Mouse (Mus musculus) lung, postnatal 36 days (tissue): ENCODE measurements around the gene Crybb1.
A peak's percentile ranks its signal among the peaks of the same experiment; 100 is the strongest.

Experiments used
- DNase-seq: peaks from one replicate; pipeline ENCODE4 v3.0.0; 2022; ENCODE audit warnings: mixed read lengths

Crybb1 gene

DNA sequence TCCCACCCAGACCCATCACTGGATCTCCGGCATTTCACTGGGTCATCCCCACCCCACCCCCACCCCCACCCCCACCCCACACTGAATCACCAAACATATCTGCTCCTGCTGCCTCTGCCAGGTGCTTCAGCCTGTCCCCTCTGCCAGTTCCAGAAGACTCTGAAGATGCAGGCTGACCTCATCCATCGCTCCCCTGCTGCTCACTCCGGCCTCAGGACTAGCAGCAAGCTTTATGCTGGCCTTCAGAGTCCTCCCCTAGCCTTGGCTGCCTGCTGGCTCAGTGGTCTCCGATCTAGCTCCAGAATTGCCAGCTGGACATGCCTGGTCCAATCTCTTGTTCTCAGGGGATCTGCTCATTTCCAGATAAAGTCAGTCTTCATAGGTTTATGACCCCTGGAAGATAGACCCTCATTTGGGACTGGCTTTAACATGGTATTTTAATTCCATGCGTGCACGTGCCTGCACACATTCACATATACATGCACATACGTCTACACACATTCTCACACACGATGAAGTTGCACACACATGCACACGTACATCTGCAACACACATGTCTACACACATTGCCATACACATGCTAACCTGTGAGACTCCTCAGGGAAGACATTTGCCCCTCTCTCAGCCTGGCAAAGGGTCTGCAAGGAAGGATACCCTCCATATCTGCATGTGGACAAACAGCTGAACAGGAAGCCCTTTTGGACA lies 17.6 kb upstream of the Crybb1 start:
- DNase-seq = no peak

DNA sequence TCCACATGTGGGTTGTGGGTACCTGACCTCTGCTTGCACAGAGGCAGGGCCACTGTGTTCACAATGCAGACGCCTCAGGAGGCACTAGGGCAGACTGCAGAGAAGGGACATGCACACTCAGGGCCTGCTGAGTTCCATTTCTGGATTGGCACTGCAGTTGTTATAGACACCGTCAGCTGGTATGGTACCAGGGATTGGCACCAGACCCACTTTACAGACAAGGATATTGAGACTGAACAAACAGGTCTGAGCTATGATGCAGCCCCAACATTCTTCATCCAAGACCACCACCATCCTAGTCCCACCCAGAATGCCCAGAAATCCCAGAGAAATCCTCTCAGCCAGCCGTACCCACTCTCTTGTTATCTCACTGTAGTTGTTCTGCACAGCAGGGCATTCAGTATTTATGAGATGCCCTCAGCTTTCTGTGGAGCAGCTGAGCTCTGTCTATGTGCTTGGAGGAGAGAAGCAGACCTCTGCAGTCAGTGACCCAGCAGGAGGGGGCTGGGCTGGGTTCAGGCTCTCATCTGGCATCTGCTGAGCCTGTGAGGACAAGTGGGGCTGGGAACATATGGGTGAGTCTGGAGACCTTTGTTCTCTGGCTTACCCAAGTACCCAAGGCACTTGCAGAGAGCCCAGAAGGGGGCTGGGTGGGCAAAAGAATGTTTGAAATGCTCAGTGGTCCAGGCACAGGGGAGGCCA lies 16.7 kb upstream of the Crybb1 start:
- DNase-seq = no peak

DNA sequence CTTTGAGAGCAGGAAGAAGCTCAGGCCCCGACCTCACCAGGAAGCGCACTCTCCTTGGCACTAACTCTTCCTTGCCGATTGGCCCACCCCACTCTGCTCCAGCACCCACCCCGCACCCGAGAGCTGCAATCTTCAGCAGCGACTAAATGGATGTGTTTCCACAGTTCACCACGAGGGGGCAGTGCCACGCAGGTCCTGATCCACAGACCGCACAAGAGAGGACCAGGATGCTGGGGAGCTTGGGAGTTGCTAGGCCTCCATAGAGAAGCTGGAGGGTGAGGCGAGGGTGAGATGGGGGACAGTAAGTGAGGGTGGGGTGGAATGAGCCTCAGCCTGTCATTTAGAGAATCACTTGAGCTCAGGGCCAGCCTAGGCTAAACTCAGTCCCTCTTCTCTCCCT lies 14.9 kb upstream of the Crybb1 start:
- DNase-seq = peak; percentile 94

DNA sequence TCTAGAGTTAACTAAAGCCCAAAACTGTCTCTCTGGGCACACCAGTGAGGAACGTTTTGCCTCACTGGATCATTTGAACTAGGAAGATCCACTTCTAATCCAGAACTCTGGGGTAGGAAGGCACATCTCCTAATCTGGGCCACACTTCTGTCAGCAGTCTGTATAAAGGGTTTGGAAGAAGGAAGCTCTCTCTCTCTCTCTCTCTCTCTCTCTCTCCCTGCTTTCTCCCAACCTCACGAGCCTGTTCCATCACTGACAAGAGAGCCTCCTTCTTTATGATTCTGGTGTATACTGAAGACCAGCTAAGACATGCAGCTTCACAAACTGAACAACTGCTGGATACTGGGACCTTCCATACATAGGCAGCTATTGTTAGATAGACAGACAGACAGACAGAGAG lies 13.8 kb upstream of the Crybb1 start:
- no peak for DNase-seq

DNA sequence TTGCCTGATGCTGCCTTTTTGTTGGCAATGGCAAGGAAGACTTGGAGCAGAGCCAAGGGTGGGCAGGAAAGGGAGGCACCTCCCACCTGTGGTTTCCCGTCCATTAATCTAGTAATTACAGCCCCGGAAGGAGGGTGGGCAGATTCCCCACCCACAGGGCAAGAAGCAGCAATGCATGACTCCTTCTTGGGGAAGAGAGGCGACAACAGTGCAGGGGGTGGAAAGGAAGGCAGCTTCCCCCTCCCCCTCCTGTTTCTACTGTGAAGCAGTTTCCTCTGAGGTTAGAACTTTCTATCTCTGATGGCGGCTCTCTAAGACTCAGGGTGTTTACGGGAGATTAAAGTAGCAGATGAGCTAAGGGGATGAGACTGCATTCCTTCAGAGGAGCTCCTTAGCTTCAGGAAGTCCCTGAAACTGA lies 13.2 kb upstream of the Crybb1 start:
- peak; percentile 78 for DNase-seq

DNA sequence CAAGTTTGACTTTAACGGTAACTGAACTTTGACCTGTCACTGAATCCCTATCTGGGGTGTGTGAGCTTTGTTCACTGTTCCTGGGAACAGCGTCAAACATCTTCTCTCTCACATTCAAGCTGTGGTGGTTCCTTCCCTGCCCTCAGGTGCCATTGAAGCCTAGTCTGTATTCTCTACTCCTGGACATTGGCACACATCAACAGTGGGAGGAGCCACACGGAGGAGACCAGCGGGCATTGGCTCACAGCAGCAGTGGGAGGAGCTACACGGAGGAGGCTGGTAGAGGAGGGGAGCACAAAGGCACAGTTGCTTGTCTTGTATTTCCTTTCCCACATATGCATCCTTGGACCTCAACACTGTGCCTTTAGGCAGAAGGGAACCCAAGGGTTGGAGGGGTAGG lies 12.6 kb upstream of the Crybb1 start:
- no peak for DNase-seq

DNA sequence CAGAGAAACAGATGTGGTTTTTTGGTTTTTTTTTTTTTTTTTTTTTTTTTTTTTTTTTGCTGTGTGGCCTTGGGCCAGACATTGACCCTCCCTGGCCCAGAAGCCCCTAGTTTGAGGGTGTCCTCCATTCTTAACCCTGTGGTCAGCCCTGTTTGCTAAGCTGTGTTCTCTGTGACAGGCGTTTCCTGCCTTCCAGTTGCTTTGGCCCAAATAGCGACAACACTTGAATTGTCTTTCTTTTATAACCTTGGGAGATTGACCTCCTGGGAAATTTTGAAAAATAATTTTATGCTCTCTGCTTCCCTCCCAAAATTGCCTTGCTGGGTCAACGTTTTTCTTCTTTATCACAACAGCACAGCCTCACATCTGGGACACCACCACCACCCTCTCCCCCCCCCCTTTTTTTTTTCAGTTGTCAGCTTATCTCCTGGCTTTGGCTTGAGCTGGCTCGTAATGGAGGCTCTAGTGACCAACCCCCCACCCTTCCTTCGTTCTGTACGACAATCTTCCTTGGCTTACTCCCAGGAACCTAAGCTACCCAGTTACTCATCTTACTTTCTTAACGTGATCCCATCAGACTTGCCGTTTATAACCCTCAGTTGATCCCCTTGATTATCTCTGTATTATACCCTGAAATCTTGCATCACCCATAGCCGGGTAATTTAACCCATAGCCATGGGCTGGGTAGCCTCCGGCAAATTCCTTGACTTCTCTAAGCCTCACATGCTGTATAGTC lies 11.9 kb upstream of the Crybb1 start:
- DNase-seq = no peak

DNA sequence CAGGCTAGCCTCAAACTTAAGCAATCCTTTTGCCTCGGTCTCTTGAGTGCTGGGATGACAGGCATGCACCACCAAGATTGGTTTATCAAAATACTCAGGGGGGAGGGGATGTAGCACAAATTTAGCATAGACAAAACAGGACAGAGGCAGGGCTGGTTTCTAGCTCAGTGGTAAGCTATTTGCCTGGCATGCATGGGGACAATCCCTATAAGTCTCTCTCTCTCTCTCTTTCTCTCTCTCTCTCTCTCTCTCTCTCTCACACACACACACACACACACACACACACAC lies 11.4 kb upstream of the Crybb1 start:
- no peak for DNase-seq

DNA sequence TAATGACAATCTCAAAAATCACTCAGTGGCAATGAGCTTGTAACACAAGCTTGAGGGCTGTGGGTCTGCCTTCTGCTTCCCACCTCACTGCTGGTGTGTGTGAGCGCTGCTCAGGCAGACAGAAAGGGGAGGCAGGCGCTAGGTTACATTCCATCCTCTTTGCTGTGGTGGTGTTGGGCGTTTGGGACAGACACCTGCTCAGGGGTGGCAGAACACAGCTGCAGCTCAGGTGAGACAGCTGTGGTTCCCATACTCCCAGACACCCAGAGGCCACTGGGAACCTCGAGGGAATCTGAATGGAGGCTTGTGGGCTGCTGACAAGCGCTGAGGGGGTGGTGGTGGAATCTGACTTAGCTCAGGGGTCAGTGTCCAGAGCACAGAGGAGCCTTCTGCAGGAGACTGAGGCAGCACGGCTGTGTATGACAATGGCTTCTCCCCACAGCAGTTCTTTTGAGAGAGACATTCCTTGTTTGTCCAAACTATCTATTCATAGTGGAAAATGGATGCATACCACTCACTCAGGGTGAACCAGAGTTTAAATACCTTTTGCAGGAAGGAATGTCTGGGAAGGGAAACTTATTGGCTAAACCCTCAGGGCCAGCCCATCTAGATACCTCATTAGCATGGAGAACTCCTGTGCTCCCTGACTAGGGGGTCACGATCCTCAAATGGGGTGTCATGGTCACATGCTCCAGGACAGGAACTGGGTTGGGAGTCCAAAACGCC lies 10.6 kb upstream of the Crybb1 start:
- no peak for DNase-seq

DNA sequence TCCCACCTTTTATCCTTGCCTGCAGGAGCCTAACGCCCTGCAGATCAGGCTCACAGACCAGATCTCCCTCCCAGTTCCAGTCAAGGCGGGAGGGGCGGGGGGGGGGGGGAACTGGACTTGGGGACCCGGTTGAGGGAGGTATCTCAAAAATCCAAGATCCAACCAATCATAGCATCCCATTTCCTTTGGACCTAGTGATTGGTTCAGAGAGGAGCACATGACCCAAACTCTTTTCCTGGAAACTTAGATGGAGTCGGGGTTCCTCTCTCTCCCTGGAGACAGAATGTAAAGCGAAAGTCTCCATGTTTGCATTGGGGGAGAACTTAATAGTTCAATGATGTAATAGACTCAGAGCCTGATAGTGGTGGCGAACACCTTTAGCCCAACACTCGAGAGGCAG lies 8.2 kb upstream of the Crybb1 start:
- no peak for DNase-seq

DNA sequence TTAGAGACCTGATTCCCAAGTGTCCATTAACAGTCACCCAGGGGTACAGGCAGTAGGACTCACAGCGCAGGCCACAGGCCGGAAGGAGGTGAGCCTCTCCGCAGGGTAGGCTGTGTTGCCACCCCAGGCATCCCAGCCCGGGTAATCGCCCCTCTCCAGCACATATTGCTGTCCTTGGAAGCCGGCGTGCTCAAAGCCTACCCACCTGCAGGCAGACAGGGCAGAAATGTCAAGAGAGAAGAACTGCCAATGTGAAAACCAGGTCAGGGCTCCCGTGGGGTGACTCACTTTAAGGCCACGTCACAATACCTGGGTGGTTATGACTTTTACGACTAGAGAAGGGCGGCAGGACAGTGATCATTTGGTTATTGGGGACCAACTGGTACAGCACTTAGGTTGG lies 6.5 kb upstream of the Crybb1 start:
- DNase-seq = no peak

DNA sequence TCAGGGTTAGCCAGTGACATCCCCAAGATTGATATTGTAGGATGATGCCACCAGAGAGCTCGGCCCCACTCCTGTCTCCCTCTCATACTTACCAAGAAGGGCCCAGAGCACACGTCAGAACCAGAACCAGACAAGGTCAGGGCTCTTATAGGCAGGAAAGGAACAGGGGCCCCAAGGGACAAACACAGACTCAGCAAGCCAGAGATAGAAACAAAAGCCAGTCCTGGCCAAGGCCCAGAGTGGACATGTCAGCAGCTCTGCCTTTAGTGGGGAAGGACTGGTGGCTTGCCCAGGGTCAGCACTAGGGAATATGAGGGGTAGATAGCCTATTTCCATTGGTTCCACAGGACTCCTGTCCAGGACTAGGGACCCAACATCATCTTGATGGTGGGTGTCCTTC lies 3.2 kb upstream of the Crybb1 start, which contains the start of gene Cryba4:
Cryba4 (minus strand) TSS at position 119 of the 400 bp plus-strand sequence.
- no peak for DNase-seq

DNA sequence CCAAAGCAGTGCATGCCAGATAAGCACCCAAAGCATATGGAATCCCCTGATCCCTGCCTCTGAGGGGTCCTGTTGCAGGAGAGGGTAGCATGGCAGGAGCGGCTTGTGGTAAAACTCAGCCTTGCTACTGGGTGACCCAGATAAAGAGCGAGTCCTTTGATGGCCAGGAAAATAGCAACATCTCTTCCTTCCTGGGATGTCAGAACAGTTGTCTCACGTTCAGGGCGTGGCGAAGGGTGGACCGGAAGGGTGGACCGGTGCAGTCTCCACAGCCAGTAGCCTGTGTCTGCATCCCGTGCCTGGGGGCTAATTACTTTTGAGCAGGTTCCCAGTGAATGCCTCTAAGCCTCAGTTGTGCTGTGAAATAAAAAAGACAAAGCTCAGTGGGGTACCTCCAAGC lies 2.4 kb upstream of the Crybb1 start:
- peak; percentile 66 for DNase-seq

DNA sequence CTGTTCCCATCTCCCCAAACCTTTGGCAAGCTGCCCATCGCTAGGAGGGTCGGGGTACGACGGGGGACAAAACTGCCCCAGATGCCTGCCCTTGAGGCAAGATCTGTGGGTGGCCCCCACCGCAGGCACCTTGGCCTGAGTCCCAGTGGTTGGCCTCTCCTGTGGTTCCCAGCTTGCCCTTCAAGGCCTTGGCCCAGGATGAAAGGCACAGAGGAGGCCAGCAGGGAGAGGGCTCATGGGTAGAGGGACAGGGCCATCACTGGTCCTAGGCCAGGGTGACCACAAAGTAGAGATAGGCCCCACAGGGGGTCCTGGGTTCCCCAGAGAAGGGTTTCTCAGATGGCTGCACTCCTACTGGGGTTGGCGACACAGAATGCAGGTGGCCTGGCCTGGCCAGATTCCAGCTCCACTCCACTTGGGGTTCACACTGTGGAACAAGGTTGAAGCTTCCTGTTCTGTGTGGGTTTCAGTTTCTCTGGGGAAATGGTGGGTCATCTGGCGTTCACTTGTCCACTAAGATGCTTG lies 1.3 kb upstream of the Crybb1 start:
- peak; percentile 21 for DNase-seq

DNA sequence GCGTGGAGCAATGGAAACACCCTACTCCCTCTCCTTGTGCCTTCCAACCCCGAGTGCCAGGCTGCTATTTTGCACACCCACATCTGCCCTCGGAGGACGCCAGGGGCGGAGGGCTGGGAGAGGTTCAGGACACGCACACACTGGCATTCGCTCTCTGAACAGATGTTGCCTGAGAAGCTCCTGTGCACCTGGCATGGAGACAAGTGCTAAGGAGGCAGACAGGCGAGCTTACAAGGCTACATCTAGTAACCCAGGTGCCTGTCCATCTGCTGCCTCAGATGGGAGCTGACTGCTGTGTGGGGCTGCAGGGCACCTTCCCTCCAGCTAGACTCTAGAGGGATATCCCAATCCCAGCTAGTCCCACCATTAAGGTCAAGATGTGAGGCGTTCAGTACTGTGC lies 842 bp downstream of the Crybb1 start:
- DNase-seq = no peak

DNA sequence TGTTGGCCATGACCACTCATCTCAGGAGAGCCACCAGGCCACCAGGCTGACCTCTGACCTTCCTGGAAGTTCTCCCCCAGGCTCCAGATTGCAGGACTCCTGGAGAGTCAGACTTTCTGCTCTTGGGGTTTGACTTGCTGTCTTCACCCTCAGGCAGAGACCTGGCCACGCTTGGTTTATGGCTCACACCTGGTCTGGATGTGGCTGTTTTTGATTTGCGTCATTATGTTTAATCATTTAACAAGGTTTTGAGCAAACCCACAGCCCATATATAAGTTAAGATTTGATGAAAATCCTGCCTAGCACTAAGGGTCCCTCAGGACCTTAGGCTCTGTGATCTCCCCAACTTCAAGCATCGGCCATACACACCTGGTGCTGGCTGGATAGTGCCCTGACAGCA lies 2.3 kb downstream of the Crybb1 start:
- no peak for DNase-seq

DNA sequence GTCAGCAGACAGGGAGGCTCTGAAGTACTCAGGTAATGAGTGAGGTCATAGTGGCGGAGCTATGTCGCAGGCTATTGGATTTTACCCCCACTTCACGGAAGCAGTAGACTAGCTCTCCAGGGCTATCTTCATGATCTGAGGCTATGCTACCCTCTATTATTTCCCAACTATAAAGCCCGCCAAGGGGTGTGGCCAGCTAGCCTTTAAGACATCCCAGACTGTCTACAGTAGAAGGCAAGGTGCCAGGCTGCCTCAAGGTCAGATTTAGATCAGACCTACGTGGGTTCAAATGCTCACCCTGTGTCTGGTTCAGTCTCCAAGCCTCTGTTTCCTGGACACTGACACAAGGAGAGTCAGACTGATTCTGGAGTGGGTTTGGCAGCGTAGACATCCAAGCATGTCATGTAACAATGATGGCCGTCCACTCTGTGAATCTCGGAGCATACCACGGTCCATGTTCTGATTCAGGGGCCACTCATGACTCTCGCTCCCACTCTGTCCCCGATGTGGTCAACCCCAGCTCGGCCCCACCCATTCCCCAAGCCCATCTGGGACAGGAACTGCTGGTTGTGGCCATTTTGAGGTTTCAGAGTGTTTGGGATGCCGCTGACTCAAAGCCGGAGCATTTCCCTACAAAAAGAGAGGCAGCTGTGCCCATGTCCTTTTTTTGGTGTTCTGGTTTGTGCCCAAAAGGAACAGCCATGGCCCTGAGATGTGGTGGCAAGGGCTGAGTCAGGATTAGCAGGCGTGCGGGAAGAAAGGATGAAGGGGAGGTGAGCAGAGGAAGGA lies 4.4 kb downstream of the Crybb1 start:
- DNase-seq = no peak

DNA sequence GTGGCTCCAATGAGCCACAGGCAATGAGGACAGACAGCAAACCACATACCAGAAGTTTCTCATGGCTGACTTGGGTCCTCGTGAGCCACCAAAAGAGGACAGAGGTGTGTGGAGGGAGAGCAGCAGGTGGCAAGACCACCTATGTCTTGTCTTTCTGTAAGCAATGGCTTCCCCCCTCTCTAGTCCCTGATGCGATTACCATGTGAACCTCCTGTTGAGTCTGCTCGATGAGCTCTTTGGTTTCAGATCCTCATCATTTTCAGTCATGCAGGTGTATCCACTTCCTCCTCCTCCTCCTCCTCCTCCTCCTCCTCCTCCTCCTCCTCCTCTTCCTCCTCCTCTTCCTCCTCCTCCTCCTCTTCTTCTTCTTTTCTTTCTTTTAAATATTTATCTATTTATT lies 5.2 kb downstream of the Crybb1 start:
- DNase-seq = no peak

DNA sequence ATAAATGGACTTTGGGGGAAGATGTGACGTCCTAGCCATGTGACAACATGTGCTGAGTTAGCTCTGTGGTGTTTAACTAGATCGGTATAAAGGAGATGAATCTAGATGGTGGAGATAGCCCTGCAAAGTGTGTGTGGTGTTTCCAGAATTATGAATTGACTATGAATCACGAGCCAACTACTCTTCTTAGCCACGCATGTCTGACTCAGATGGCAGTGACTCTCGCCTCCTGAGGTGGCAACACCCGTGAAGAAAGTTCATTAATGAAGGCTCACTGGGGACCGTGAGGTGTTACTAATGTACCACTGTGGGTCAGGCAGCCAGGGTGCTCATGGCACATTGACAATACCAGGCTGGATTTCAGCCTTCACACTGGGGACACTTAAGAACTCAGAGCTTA lies 8.5 kb downstream of the Crybb1 start:
- DNase-seq = no peak

DNA sequence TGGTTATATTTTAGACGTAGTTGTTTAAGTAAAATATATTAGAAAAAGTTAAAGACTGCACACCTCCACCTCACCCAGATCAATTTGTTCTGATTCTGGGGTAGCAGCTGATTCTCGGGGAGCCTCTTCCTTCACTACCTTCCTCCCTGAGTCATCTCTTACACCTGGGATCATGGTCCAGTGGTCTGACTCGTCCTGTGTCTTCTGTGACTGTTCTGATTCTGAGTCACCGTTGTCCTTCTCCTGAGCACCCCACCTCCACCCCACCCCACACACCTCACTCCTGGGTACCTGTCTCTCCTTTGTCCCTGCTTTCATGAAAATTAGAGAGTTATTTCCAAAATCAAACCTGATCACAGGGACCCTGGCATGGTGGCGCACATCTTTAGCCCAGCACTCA lies 9.5 kb downstream of the Crybb1 start:
- DNase-seq = no peak

DNA sequence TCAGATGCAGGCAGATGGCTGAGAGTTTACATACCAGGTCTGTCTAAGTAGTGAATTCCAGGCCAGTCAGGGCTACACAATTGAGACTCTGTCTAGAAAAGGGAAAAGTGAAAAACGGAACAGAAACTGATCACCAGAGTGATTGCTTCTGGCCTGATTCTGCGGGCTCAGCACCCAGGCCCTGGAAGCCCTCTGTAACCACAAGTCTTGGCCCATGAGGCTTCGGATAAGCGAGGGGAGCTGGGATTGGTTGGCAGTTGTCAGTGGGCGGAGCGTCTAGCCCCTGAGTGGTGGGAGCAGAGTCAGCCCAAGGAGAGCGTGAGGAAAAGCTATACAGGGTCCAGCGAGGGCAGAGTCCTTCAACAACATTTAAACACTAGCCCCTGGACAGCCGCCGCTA lies 9.9 kb downstream of the Crybb1 start:
- peak; percentile 67 for DNase-seq

DNA sequence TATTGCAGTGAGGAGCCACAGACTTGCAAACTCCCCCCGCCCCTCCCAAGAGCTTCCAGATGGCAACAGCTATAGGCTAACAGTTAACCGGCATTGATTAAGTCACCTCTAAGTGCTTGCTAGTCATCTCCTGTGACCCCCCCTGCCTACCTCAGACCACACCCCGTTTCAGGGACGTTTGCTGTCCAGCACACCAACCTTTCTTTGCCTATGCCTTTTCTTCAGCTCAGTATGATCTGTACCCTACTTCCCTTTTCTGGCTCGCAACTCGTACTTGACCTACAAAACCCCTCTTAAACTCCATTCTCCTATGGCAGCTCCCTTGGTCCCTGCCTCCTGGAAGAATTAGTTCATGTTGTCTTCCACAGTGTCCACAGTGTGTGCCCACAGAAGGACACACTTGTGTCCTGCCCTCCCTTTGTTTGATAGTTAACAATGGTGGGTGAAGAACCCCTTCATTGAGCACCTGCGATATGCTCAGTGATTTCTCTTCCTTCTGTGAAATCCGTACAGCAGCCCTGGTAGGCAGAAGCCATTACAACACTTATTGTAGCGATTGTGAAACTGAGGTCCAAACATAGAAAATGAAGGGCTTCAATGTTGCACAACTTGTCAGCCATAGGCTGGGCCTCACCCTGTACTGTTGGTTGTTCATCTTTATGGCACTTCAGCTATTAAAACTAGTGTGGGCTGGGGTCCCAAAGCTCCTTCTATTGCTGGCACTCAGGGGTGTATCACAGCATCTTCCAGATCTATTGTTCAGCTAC lies 10.6 kb downstream of the Crybb1 start:
- DNase-seq = peak; percentile 73
